Mouse (Mus musculus) kidney, embryonic 16.5 days (tissue): ENCODE data around the gene Ttc27. TPM values are rescaled to one million over a fixed set of nuclear protein-coding genes. Genes with fewer than 3 reads are reported as not detected.

Experiments used
- ATAC-seq: fragments of 200-750 bp; cut with Nextera tagmentation; 2 replicates; pipeline ENCODE4 v1.8.0; 2017; ENCODE audit warnings: moderate TSS enrichment; ENCODE audit not compliant: low FRiP score, low TSS enrichment
- H3K27ac ChIP-seq: fragments of 300-500 bp; sonication (generic); 2 replicates; pipeline ENCODE4 v1.5.1; 2014; ENCODE audit warnings: low read length
- H3K27me3 ChIP-seq: fragments of 300-500 bp; sonication (generic); 2 replicates; pipeline ENCODE4 v1.6.1; 2014; ENCODE audit warnings: low read length, control low read depth, mixed read lengths; ENCODE audit not compliant: insufficient read depth
- H3K36me3 ChIP-seq: fragments of 300-500 bp; sonication (generic); 2 replicates; pipeline ENCODE4 v1.6.1; 2014; ENCODE audit warnings: low read length, control low read depth, mixed read lengths; ENCODE audit not compliant: insufficient read depth
- H3K4me1 ChIP-seq: fragments of 300-500 bp; sonication (generic); 2 replicates; pipeline ENCODE4 v1.6.1; 2014; ENCODE audit warnings: low read length, control low read depth, mixed read lengths; ENCODE audit not compliant: insufficient read depth
- H3K4me2 ChIP-seq: fragments of 300-500 bp; sonication (generic); replicated peaks from 2 replicates; pipeline ENCODE4 v1.6.1; 2014; ENCODE audit warnings: low read depth, low read length
- H3K4me3 ChIP-seq: fragments of 300-500 bp; sonication (generic); 2 replicates; pipeline ENCODE4 v1.5.1; 2014; ENCODE audit warnings: mild to moderate bottlenecking, low read length
- H3K9ac ChIP-seq: fragments of 300-500 bp; sonication (generic); replicated peaks from 2 replicates; pipeline ENCODE4 v1.6.1; 2014; ENCODE audit warnings: low read length
- H3K9me3 ChIP-seq: fragments of 300-500 bp; sonication (generic); 2 replicates; pipeline ENCODE4 v1.6.1; 2016; ENCODE audit warnings: low read length, control low read depth
- WGBS: fragments of 180-500 bp; shearing (Covaris S2); extraction: QIAGEN DNeasy Blood & Tissue Kit; methylation state at CpG from one replicate; pipeline ENCODE4 v1.1.7; 2014; 5-methylcytosine and 5-hydroxymethylcytosine counted together
- polyA plus RNA-seq: library from polyadenylated mRNA; unstranded; fragments of >200 nt; fragmentation: Nextera tagmentation; extraction: Ambion mirVana; gene quantifications from 2 replicates; pipeline ENCODE4 v1.2.1, GENCODE M21; 2015

The Ttc27 gene
- polyA plus RNA-seq, 1 experiment from 2014 or later: 28.8 TPM

- no peak overlapping the region for H3K27ac ChIP-seq
- H3K36me3 ChIP-seq: no peaks in the 10 kb centered on the region
- ATAC-seq: no peak
- 0 out of 2 replicates have a peak, but pooled peaks cover 6% of the 10 kb centered on the region for H3K4me1 ChIP-seq
- 76% methylated on average over 7 of the region's 7 CpGs for WGBS
- no peak overlapping the region for H3K9ac ChIP-seq
- no peak overlapping the region for H3K4me3 ChIP-seq
- no peak overlapping the region for H3K4me2 ChIP-seq
- no peaks in the 10 kb centered on the region for H3K9me3 ChIP-seq
- H3K27me3 ChIP-seq: no peaks in the 10 kb centered on the region
These were observed 169.5 kb downstream of the Ttc27 start for GRCm38 (mm10) chr17:74887039-74887438.

DNA sequence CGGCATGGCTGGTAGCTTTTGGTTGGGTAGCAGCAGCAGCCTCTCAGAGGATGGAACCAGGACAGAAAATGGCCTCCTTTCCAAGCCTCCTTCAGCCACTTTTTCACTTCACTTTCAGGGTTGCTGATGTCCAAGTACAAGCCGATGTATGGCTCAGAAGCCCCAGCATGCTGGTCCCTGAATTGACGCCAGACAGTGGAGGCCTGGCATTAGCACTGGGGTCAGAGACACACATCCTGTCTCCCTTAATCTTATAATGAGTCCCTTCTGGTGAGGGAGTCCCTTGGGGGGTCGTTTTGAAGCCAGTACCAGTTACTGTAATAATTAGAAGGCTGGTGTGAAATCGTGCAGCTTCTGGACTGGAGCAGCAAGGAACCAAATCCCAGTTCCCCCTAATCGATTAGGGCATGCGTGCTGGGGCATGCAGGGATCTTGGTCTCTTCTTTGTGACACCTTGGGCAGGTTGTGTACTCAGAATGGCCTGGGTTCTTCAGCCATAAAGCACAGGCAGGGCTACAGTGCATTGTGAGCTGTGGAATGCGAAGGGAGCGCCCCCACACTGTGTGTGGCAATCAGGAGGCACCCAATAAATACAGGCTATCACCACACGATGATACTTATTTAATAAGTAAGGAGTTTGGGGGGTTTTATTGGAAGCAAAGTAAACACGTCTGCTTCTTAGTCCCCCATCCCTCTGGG is 171.5 kb downstream of the Ttc27 start:
- Histone ChIP-seq H3K27ac (no peak overlapping the region), H3K9ac (no peak overlapping the region), H3K36me3 (no peaks in the 10 kb centered on the region), H3K27me3 (no peaks in the 10 kb centered on the region), H3K4me1 (0 out of 2 replicates have a peak, but pooled peaks cover 6% of the 10 kb centered on the region), H3K4me2 (no peak overlapping the region), H3K4me3 (no peak overlapping the region), H3K9me3 (no peaks in the 10 kb centered on the region)
- 72% methylated on average over 11 of the region's 11 CpGs for WGBS
- no peak; the same call in 1 of the 2 replicates for ATAC-seq

DNA sequence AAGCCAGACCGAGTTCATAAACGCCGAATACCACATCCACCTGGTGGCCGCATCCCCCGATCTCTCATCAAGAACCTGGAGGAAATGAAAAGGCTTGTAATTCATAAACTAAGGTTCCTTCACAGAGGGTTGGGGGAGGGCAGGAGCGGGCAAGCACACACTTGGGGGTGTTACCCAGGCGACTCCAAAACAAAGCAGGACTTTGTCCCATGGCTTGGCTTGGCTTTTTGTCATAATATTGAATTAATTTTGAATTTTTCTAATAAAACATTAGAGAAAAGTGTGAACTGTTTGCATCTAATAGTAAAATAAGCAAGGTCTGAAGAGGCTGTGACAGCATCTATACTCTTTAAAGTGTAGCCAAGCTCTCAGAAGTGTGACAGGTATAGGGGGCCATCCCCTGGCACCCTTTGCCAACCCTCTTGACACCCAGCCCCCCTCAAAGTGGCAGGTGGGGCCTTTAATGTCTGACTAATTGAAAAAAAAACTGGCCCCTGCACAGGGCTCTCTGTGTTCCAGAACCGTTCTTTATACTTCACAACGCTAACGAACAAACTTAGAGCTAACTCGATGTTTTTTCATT is 172.1 kb downstream of the Ttc27 start:
- ATAC-seq: no peak
- H3K9me3 ChIP-seq: no peaks in the 10 kb centered on the region
- WGBS: 69% methylated on average over 11 of the region's 11 CpGs

GRCm38 (mm10) chr17:74902453-74902852 is 184.9 kb downstream of the Ttc27 start:
- Histone ChIP-seq H3K9ac (no peak overlapping the region), H3K4me1 (no peaks in the 10 kb centered on the region), H3K4me3 (no peak overlapping the region), H3K27me3 (no peaks in the 10 kb centered on the region), H3K36me3 (no peaks in the 10 kb centered on the region), H3K4me2 (no peak overlapping the region), H3K9me3 (no peaks in the 10 kb centered on the region; the same call in 1 of the 2 replicates), H3K27ac (no peak overlapping the region)
- peak; percentile 63; the same call in 1 of the 2 replicates for ATAC-seq
- 95% methylated on average over 7 of the region's 7 CpGs for WGBS

More for the DNA sequence above, 172.1 kb downstream of the Ttc27 start:
- Histone ChIP-seq H3K27me3 (no peaks in the 10 kb centered on the region), H3K4me3 (no peak overlapping the region), H3K27ac (no peak overlapping the region), H3K4me2 (no peak overlapping the region), H3K9ac (no peak overlapping the region), H3K36me3 (no peaks in the 10 kb centered on the region), H3K4me1 (0 out of 2 replicates have a peak, but pooled peaks cover 6% of the 10 kb centered on the region)

DNA sequence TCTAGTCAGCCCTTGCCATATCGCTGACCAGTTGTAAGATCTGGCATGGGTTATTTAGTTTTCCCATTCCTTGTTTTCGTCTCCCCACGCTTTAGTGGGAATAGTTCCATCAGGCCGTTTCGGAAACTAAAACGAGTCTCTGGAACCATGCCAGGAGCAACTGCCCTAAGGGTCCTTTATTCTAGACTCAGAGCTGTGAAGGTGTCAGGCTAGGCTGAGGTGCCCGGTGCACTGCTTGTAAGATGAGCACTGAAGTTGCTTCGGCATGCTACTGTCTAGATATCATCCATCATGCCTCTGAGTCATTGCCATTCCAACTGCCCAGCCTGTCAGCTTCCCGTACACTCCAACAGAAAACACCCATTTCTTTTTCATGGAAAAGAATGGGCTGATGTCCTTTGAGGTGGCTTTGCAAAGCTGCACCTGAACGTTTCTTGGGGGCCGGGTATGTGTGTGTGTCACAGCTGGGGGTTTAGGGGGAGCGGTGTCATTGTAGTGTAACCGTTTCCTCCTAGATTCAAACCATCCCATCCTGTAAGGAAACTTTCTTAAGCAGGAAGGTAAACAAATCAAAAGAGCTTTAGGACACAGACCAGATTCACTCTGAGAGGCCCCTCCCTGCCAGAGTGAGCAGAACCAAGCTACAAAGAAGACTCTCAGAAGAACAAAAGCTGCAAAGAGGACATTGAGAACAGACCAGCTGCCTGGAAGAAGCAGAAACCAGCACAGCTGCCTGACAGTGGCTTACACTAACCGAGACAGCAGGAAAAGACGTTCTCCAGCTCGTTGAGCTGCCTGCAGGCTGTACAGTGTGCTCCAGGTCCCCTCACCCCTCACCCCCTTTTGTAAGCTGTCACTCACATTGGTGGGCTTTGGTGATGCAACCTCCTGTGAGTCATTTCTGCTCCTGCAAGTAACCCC is 186.1 kb downstream of the Ttc27 start:
- Histone ChIP-seq H3K4me1 (no peaks in the 10 kb centered on the region), H3K4me2 (no peak overlapping the region), H3K27ac (no peak overlapping the region), H3K36me3 (no peaks in the 10 kb centered on the region), H3K4me3 (no peak overlapping the region), H3K9me3 (no peaks in the 10 kb centered on the region; the same call in 1 of the 2 replicates), H3K9ac (no peak overlapping the region), H3K27me3 (no peaks in the 10 kb centered on the region)
- 0 out of 2 replicates have a peak, but pooled peaks have one; percentile 35 for ATAC-seq
- WGBS: 39% methylated on average over 16 of the region's 16 CpGs

- no peak overlapping the region for H3K9ac ChIP-seq
- no peaks in the 10 kb centered on the region for H3K4me1 ChIP-seq
- 0 out of 2 replicates have a peak, but pooled peaks have one; percentile 19 for ATAC-seq
- no peak overlapping the region for H3K4me2 ChIP-seq
- no peaks in the 10 kb centered on the region; the same call in 1 of the 2 replicates for H3K9me3 ChIP-seq
- H3K4me3 ChIP-seq: no peak overlapping the region
- no peaks in the 10 kb centered on the region for H3K36me3 ChIP-seq
- H3K27me3 ChIP-seq: no peaks in the 10 kb centered on the region
- WGBS: 91% methylated on average over 1 of the region's 1 CpGs
- no peak overlapping the region for H3K27ac ChIP-seq
These were observed 186.8 kb downstream of the Ttc27 start for GRCm38 (mm10) chr17:74904332-74904687.

DNA sequence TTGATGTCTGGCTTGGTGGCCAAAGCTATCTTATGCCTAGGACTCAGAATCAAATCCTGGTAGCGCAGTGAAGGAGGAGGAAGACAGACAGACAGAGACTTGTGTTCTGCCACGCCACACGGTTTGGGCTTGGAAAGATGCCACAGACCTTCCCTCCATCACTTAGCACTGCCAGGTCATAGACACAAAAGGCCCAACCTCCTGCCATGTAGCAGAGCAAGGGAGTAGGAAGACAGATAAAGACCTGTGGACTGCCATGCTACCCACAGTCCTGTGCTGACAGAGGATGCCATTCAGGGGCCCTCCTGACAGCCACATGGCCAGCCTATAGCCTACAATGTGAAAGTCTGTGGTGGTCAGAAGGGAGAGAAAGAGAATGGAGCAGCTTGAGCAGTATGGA is 187.4 kb downstream of the Ttc27 start:
- no peak overlapping the region for H3K4me3 ChIP-seq
- H3K4me2 ChIP-seq: no peak overlapping the region
- ATAC-seq: no peak
- no peaks in the 10 kb centered on the region for H3K4me1 ChIP-seq
- 91% methylated on average over 3 of the region's 3 CpGs for WGBS
- H3K9me3 ChIP-seq: no peaks in the 10 kb centered on the region; the same call in 1 of the 2 replicates
- no peak overlapping the region for H3K9ac ChIP-seq
- no peaks in the 10 kb centered on the region for H3K27me3 ChIP-seq
- H3K36me3 ChIP-seq: no peaks in the 10 kb centered on the region
- H3K27ac ChIP-seq: no peak overlapping the region

DNA sequence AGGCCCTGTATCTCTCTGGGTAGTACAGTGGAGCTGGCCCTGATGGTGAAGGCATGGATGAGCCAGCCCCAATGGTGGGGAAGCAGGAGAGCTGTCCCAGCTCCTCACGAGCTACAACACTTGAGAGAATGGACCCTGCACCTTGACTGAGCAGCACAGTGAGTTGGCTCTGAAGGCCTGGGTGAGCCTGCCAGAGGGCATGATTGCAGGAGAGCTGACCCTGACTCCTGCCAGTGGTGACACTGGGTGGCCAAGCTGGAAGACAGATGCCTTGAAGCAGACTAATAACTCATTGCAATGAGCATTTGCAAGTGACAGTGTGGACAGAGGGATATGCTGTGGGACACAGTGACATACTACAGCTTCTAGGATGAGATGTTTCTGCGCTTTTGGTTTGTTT is 195.5 kb downstream of the Ttc27 start:
- Histone ChIP-seq H3K4me2 (no peak overlapping the region), H3K9me3 (peaks cover 12% of the 10 kb centered on the region; the same call in 1 of the 2 replicates), H3K27me3 (no peaks in the 10 kb centered on the region), H3K4me1 (no peaks in the 10 kb centered on the region), H3K4me3 (no peak overlapping the region), H3K9ac (no peak overlapping the region), H3K27ac (no peak overlapping the region), H3K36me3 (no peaks in the 10 kb centered on the region)
- ATAC-seq: no peak
- WGBS: 92% methylated on average over 2 of the region's 2 CpGs
